28 mouse cellular contexts compared by ENCODE assay signal in genomic region chr6:64448127-64448526, GRCm38 (mm10).
DNase-seq lines count a peak whose midpoint lies in the region; ATAC-seq and TF ChIP-seq lines count a peak whose summit lies in the region.
"Had no signal": no experiment of that assay in that cellular context is flagged by ENCODE, and none has a peak within 500 bp of the region (broad histone marks: within the 10 kb centered on the region; RNA-seq: fewer than 3 reads in every experiment).

No protein-coding gene starts in this region.

- no peak for TF ChIP-seq CTCF in hindbrain, postnatal 0 days (IDR thresholded peaks at IDR 0.05; ENCODE audit: low read depth)

- no peak overlapping the region for H3K4me2 ChIP-seq in forebrain, embryonic 15.5 days (replicated peaks)
- H3K4me2 ChIP-seq in hindbrain, embryonic 12.5 days (replicated peaks) = no peak overlapping the region
- H3K4me2 ChIP-seq in hindbrain, postnatal 0 days (ENCODE audit: low read depth, low read length) = no peak overlapping the region
- no peak overlapping the region for H3K4me2 ChIP-seq in midbrain, embryonic 16.5 days (ENCODE audit: low read length)
- H3K4me2 ChIP-seq in midbrain, embryonic 13.5 days (replicated peaks) = no peak overlapping the region
- H3K4me2 ChIP-seq: embryonic facial prominence, embryonic 13.5 days; forebrain, embryonic 13.5 days; heart, embryonic 13.5 days; intestine, embryonic 15.5 days had no signal

- ATAC-seq in forebrain, embryonic 15.5 days (replicated peaks) = 0 out of 2 replicates have a peak, but pooled peaks have one; percentile 23
- 0 out of 2 replicates have a peak, but pooled peaks have one; percentile 11 for ATAC-seq in hindbrain, embryonic 12.5 days (ENCODE audit: low FRiP score)
- ATAC-seq in hindbrain, postnatal 0 days = no peak
- 0 out of 2 replicates have a peak, but pooled peaks have one; percentile 42 for ATAC-seq in midbrain, embryonic 16.5 days
- no peak for ATAC-seq in midbrain, embryonic 13.5 days
- ATAC-seq: CD4-positive, CD25-positive, alpha-beta regulatory T cell, adult 4 months; intestine, embryonic 15.5 days had no signal

- no peaks in the 10 kb centered on the region for H3K36me3 ChIP-seq in forebrain, embryonic 15.5 days
- H3K36me3 ChIP-seq in forebrain, embryonic 10.5 days (replicated peaks) = no peaks in the 10 kb centered on the region
- H3K36me3 ChIP-seq in hindbrain, embryonic 12.5 days = no peaks in the 10 kb centered on the region
- H3K36me3 ChIP-seq in hindbrain, postnatal 0 days (ENCODE audit: insufficient read depth, low read length) = no peaks in the 10 kb centered on the region
- H3K36me3 ChIP-seq in midbrain, embryonic 16.5 days (ENCODE audit: control insufficient read depth, insufficient read depth, low read length) = no peaks in the 10 kb centered on the region
- no peaks in the 10 kb centered on the region for H3K36me3 ChIP-seq in midbrain, embryonic 13.5 days
- H3K36me3 ChIP-seq: embryonic facial prominence, embryonic 10.5 days; embryonic facial prominence, embryonic 13.5 days; heart, embryonic 10.5 days; heart, embryonic 13.5 days; intestine, embryonic 15.5 days had no signal

- H3K9me3 ChIP-seq in forebrain, embryonic 15.5 days = no peaks in the 10 kb centered on the region
- no peaks in the 10 kb centered on the region for H3K9me3 ChIP-seq in forebrain, embryonic 10.5 days
- H3K9me3 ChIP-seq in hindbrain, embryonic 12.5 days (replicated peaks) = no peaks in the 10 kb centered on the region
- no peaks in the 10 kb centered on the region for H3K9me3 ChIP-seq in hindbrain, postnatal 0 days (ENCODE audit: low read length)
- H3K9me3 ChIP-seq in midbrain, embryonic 16.5 days (replicated peaks; ENCODE audit: control insufficient read depth, low read length, poor library complexity, severe bottlenecking) = peaks cover 3% of the 10 kb centered on the region; the same call in 1 of the 2 replicates
- H3K9me3 ChIP-seq in midbrain, embryonic 13.5 days = no peaks in the 10 kb centered on the region
- H3K9me3 ChIP-seq: embryonic facial prominence, embryonic 10.5 days; embryonic facial prominence, embryonic 13.5 days; forebrain, embryonic 13.5 days; heart, embryonic 10.5 days; heart, embryonic 13.5 days; intestine, embryonic 15.5 days had no signal

- DNase-seq in forebrain, embryonic 10.5 days (ENCODE audit: extremely low spot score, low spot score) = no peak
- DNase-seq in hindbrain, postnatal 0 days (ENCODE audit: low spot score) = no peak
- DNase-seq: adrenal gland, adult 2 months; adrenal gland, postnatal 14 days; cerebellum, adult 18-20 months; cerebellum, adult 9-10 months; cerebellum, postnatal 25 days; embryo, embryonic 11 days; forebrain, postnatal 0 days; gastrocnemius, adult 2 months; gastrocnemius, postnatal 14 days; heart, adult 18-20 months; heart, postnatal 14 days; heart, postnatal 4 days; kidney, adult 11 months; kidney, adult 8-10 months had no signal

- H3K4me1 ChIP-seq in forebrain, embryonic 15.5 days = no peaks in the 10 kb centered on the region
- H3K4me1 ChIP-seq in forebrain, embryonic 10.5 days = no peaks in the 10 kb centered on the region
- 0 out of 2 replicates have a peak, but pooled peaks cover 5% of the 10 kb centered on the region for H3K4me1 ChIP-seq in hindbrain, embryonic 12.5 days
- H3K4me1 ChIP-seq in hindbrain, postnatal 0 days (ENCODE audit: insufficient read depth, low read length) = no peaks in the 10 kb centered on the region
- no peaks in the 10 kb centered on the region for H3K4me1 ChIP-seq in midbrain, embryonic 16.5 days (ENCODE audit: control insufficient read depth, insufficient read depth, low read length)
- no peaks in the 10 kb centered on the region for H3K4me1 ChIP-seq in midbrain, embryonic 13.5 days (replicated peaks)
- H3K4me1 ChIP-seq: embryonic facial prominence, embryonic 10.5 days; embryonic facial prominence, embryonic 13.5 days; forebrain, embryonic 13.5 days; heart, embryonic 10.5 days; heart, embryonic 13.5 days; intestine, embryonic 15.5 days had no signal

- no peaks in the 10 kb centered on the region for H3K27me3 ChIP-seq in forebrain, embryonic 15.5 days
- H3K27me3 ChIP-seq in forebrain, embryonic 10.5 days (ENCODE audit: poor library complexity, severe bottlenecking) = no peaks in the 10 kb centered on the region
- no peaks in the 10 kb centered on the region for H3K27me3 ChIP-seq in hindbrain, embryonic 12.5 days
- no peaks in the 10 kb centered on the region for H3K27me3 ChIP-seq in hindbrain, postnatal 0 days (ENCODE audit: insufficient read depth, low read length)
- H3K27me3 ChIP-seq in midbrain, embryonic 16.5 days (ENCODE audit: control insufficient read depth, insufficient read depth, low read depth, low read length) = no peaks in the 10 kb centered on the region
- H3K27me3 ChIP-seq in midbrain, embryonic 13.5 days = no peaks in the 10 kb centered on the region
- H3K27me3 ChIP-seq: embryonic facial prominence, embryonic 13.5 days; forebrain, embryonic 13.5 days; heart, embryonic 13.5 days; intestine, embryonic 15.5 days had no signal

- H3K4me3 ChIP-seq in forebrain, embryonic 15.5 days = no peak overlapping the region
- no peak overlapping the region for H3K4me3 ChIP-seq in forebrain, embryonic 10.5 days
- no peak overlapping the region for H3K4me3 ChIP-seq in hindbrain, embryonic 12.5 days
- no peak overlapping the region for H3K4me3 ChIP-seq in hindbrain, postnatal 0 days (ENCODE audit: low read length)
- no peak overlapping the region for H3K4me3 ChIP-seq in midbrain, embryonic 16.5 days (ENCODE audit: low read depth, low read length)
- no peak overlapping the region for H3K4me3 ChIP-seq in midbrain, embryonic 13.5 days (replicated peaks)
- H3K4me3 ChIP-seq: embryonic facial prominence, embryonic 10.5 days; embryonic facial prominence, embryonic 13.5 days; erythroblast, embryonic 14.5 days; forebrain, embryonic 13.5 days; gastrocnemius, adult 2 months; heart, embryonic 10.5 days; heart, embryonic 13.5 days; intestine, embryonic 15.5 days had no signal

- H3K9ac ChIP-seq in forebrain, embryonic 15.5 days (replicated peaks) = no peak overlapping the region
- no peak overlapping the region for H3K9ac ChIP-seq in hindbrain, embryonic 12.5 days
- no peak overlapping the region for H3K9ac ChIP-seq in hindbrain, postnatal 0 days (replicated peaks; ENCODE audit: low read length)
- no peak overlapping the region for H3K9ac ChIP-seq in midbrain, embryonic 16.5 days (ENCODE audit: low read depth, low read length)
- H3K9ac ChIP-seq in midbrain, embryonic 13.5 days (replicated peaks) = no peak overlapping the region
- H3K9ac ChIP-seq: embryonic facial prominence, embryonic 13.5 days; forebrain, embryonic 13.5 days; forebrain, postnatal 0 days; heart, embryonic 13.5 days; intestine, embryonic 15.5 days had no signal

- WGBS in forebrain, embryonic 15.5 days = 90% methylated on average over 5 of the region's 5 CpGs
- 89% methylated on average over 5 of the region's 5 CpGs for WGBS in forebrain, embryonic 10.5 days
- 88% methylated on average over 5 of the region's 5 CpGs for WGBS in hindbrain, embryonic 12.5 days
- WGBS in hindbrain, postnatal 0 days = 81% methylated on average over 5 of the region's 5 CpGs
- 90% methylated on average over 5 of the region's 5 CpGs for WGBS in midbrain, embryonic 16.5 days
- WGBS in midbrain, embryonic 13.5 days = 88% methylated on average over 5 of the region's 5 CpGs

- H3K27ac ChIP-seq in forebrain, embryonic 15.5 days (replicated peaks) = no peak overlapping the region
- no peak overlapping the region for H3K27ac ChIP-seq in forebrain, embryonic 10.5 days
- no peak overlapping the region for H3K27ac ChIP-seq in hindbrain, embryonic 12.5 days
- no peak overlapping the region for H3K27ac ChIP-seq in hindbrain, postnatal 0 days
- H3K27ac ChIP-seq in midbrain, embryonic 16.5 days (ENCODE audit: low read length) = no peak overlapping the region
- no peak overlapping the region for H3K27ac ChIP-seq in midbrain, embryonic 13.5 days
- H3K27ac ChIP-seq: embryonic facial prominence, embryonic 10.5 days; embryonic facial prominence, embryonic 13.5 days; forebrain, embryonic 13.5 days; gastrocnemius, adult 2 months; heart, embryonic 10.5 days; heart, embryonic 13.5 days; intestine, embryonic 15.5 days had no signal

Comparison
In these comparisons a context has a peak if more than half of its experiments do, and no peak if none do; other contexts are left out.
1. ATAC-seq: peak in forebrain, embryonic 15.5 days (single experiment), hindbrain, embryonic 12.5 days (single experiment) and midbrain, embryonic 16.5 days (single experiment); none in hindbrain, postnatal 0 days (single experiment) and midbrain, embryonic 13.5 days (single experiment).